Mouse (Mus musculus) cerebellum, adult 2 months (tissue): Measurements from ENCODE around the gene Mad2l1. TPM values are rescaled to one million over a fixed set of nuclear protein-coding genes. Genes with fewer than 3 reads are reported as not detected.

Experiments used
- DNase-seq, 2 experiments: peaks; one replicate each; pipeline ENCODE4 v3.0.0; 2021
- H3K27ac ChIP-seq: fragments of 200-500 bp; 2 replicates; pipeline ENCODE4 v1.5.1; 2012; ENCODE audit warnings: low read length, control low read depth, inconsistent platforms; ENCODE audit not compliant: insufficient read depth
- H3K27me3 ChIP-seq: fragments of 200-500 bp; 2 replicates; pipeline ENCODE4 v1.6.1; 2012; ENCODE audit warnings: inconsistent platforms, mild to moderate bottlenecking, low read length, moderate library complexity; ENCODE audit not compliant: control insufficient read depth, insufficient read depth
- H3K4me1 ChIP-seq: fragments of 200-500 bp; 2 replicates; pipeline ENCODE4 v1.6.1; 2011; ENCODE audit warnings: low read length; ENCODE audit not compliant: control insufficient read depth, insufficient read depth
- H3K4me3 ChIP-seq: fragments of 200-500 bp; replicated peaks from 2 replicates; pipeline ENCODE3; 2011; ENCODE audit warnings: mild to moderate bottlenecking, low read depth, low read length, control low read depth; ENCODE audit not compliant: insufficient read depth
- CTCF ChIP-seq: fragments of 200-500 bp; IDR thresholded peaks from 2 replicates; pipeline ENCODE4 v1.5.1; 2011; ENCODE audit warnings: low read depth, mild to moderate bottlenecking, control low read depth, low read length, moderate library complexity, borderline replicate concordance; ENCODE audit not compliant: insufficient read depth
- POLR2A ChIP-seq: fragments of 200-500 bp; IDR thresholded peaks from 2 replicates; pipeline ENCODE4 v1.6.1; 2011; ENCODE audit warnings: low read length, control low read depth, borderline replicate concordance; ENCODE audit not compliant: insufficient read depth
- WGBS: fragments of 180-500 bp; shearing (Covaris S2); methylation state at CpG from one replicate; pipeline ENCODE4 v1.1.7; 2018; 5-methylcytosine and 5-hydroxymethylcytosine counted together
- polyA plus RNA-seq: library from polyadenylated mRNA; depleted of rRNA; stranded (reverse); fragments of >200 nt; gene quantifications from 2 replicates; pipeline ENCODE4 v1.2.3, GENCODE M21; 2012; rRNA removed

Gene Mad2l1
- polyA plus RNA-seq, 1 experiment, result 8.2 TPM

DNA sequence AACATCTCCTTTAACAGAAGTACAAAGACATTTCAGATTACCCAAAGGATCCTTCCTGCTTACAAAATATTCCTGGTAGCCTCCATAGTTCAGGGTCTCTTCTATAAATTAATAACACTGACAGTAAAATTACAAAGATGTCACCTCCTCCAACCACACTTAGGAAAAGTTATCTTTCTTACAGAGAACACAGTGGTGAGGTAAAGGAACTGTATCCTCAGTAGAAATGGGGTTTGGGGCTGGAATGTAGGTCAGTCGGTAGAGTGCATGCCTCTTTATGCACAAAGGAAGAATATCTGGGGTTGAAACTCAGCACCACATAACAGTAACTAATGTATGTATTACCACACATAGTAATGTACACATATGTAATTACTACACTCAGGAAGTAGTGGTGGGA, 24.8 kb downstream of the Mad2l1 start, which contains the start of gene Vmn1r32:
Gene Vmn1r32 (minus strand): TSS at position 101 of the 400 bp plus-strand sequence.
- H3K4me1 ChIP-seq, result no peaks in the 10 kb centered on the region
- no peaks in the 10 kb centered on the region for H3K27me3 ChIP-seq
- no peak for TF ChIP-seq POLR2A
- no peak for TF ChIP-seq CTCF
- DNase-seq, result no peak
- 82% methylated on average over 1 of the region's 1 CpGs for WGBS
- H3K4me3 ChIP-seq, result no peak within 1 kb of the TSS
- no peak within 1 kb of the TSS for H3K27ac ChIP-seq

DNA sequence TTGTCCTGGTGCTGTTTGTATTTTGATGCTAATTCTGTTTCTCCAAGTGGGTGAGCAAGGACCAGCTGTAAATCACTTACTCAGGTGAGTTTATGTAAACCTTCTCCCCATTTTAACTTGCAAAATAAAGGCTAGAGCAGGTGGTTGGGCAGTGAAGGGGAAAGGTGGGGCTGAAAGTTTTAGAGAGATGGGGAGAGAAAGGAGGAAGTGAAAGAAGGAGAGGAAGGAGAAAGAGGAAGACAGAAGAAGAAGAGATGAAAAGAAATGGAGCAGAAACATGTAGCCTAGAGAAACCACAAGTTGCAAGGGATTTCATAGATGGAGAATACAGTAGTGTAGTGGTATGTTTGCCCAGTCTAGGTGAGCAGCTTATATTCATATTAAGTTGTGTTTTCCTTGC, 60.6 kb downstream of the Mad2l1 start:
- TF ChIP-seq CTCF, result no peak
- no peak for TF ChIP-seq POLR2A
- no peak overlapping the region for H3K27ac ChIP-seq
- DNase-seq, result no peak
- H3K4me1 ChIP-seq, result no peaks in the 10 kb centered on the region
- H3K4me3 ChIP-seq, result no peak overlapping the region
- H3K27me3 ChIP-seq, result no peaks in the 10 kb centered on the region

Other genes with a start within 250 kb of the Mad2l1 start
- gene Vmn1r32, start 24.7 kb downstream of the Mad2l1 start, polyA plus RNA-seq, result not detected in 2 replicates
- gene Vmn1r33, start 82.9 kb downstream of the Mad2l1 start, polyA plus RNA-seq, result not detected in 2 replicates
- not detected in 2 replicates for gene Vmn1r34, start 108.5 kb downstream of the Mad2l1 start, polyA plus RNA-seq
- gene Vmn1r35, start 150.5 kb downstream of the Mad2l1 start, polyA plus RNA-seq, result not detected in 2 replicates
- not detected in 2 replicates for gene Vmn1r36, start 183.8 kb downstream of the Mad2l1 start, polyA plus RNA-seq
- not detected in 2 replicates for gene Vmn1r37, start 194.0 kb downstream of the Mad2l1 start, polyA plus RNA-seq
- gene Vmn1r38, start 247.2 kb downstream of the Mad2l1 start, polyA plus RNA-seq, result not detected in 2 replicates